Mouse (Mus musculus) heart, postnatal 14 days (tissue): ENCODE measurements around the gene AU040320. TPM values are rescaled to one million over a fixed set of nuclear protein-coding genes. Genes with fewer than 3 reads are reported as not detected.

Source experiments
- DNase-seq, 2 experiments: peaks; one replicate each; pipeline ENCODE4 v3.0.0; 2021 to 2022
- intact Hi-C: fragments of 180-260 bp; cut with DNase I; formaldehyde crosslinking; loops from one replicate; pipeline ENCODE4 v1.15.1; 2025
- long read RNA-seq, 2 experiments: library from polyadenylated mRNA; stranded (forward); transcript quantifications; one replicate each; pipeline ENCODE4 v2.0.0; 2021
- total RNA-seq, 2 experiments: library from RNA; stranded (reverse); gene quantifications; 2 replicates each; pipeline ENCODE4 v1.2.3; 2021

AU040320 gene
- total RNA-seq: 10 to 100 TPM; 29.9 to 30.3 TPM
- long read RNA-seq, experiment 1, full-length matches to known transcripts: 28 of 42 reads
- long read RNA-seq, experiment 1, partial matches to known transcripts: 5 of 42 reads
- long read RNA-seq, experiment 1, other reads (novel, unspliced or antisense): 9 of 42 reads
- long read RNA-seq, experiment 2, full-length matches to known transcripts: 21 of 33 reads
- long read RNA-seq, experiment 2, partial matches to known transcripts: 2 of 33 reads
- long read RNA-seq, experiment 2, other reads (novel, unspliced or antisense): 10 of 33 reads

GRCm38 (mm10) chr4:126753268-126754230, at the start of gene AU040320, which contains the start of gene Ncdn:
TSS of gene AU040320 (plus strand) at chr4:126753544.
TSS of gene Ncdn (minus strand) at chr4:126753438.
- DNase-seq: peak; percentile 95
- intact Hi-C loops: loop anchor here (2.0 kb wide), 1 partner anchor 87 kb away; no protein-coding TSS in a partner anchor

GRCm38 (mm10) chr4:126706630-126707438, 46.5 kb upstream of the AU040320 start:
- no peak for DNase-seq
- intact Hi-C loops: no loop called here

- DNase-seq: no peak
- intact Hi-C loops: no loop called here
These were observed 45.9 kb upstream of the AU040320 start for GRCm38 (mm10) chr4:126707439-126707826.

GRCm38 (mm10) chr4:126732111-126732510, 21.2 kb upstream of the AU040320 start:
- intact Hi-C loops: no loop called here
- no peak for DNase-seq

GRCm38 (mm10) chr4:126732531-126733380, 20.6 kb upstream of the AU040320 start:
- DNase-seq: no peak
- intact Hi-C loops: no loop called here

- DNase-seq: no peak
- intact Hi-C loops: no loop called here
These were observed 19.2 kb upstream of the AU040320 start for GRCm38 (mm10) chr4:126734001-126734603.

GRCm38 (mm10) chr4:126734700-126735381, 18.5 kb upstream of the AU040320 start:
- DNase-seq: no peak

GRCm38 (mm10) chr4:126735382-126736000, 17.9 kb upstream of the AU040320 start:
- intact Hi-C loops: no loop called here
- no peak for DNase-seq

More at GRCm38 (mm10) chr4:126734700-126735381, 18.5 kb upstream of the AU040320 start:
- intact Hi-C loops: no loop called here

- DNase-seq: peak; percentile 41 to 47
- intact Hi-C loops: no loop called here
These were observed 17.3 kb upstream of the AU040320 start, which contains the start of gene Tfap2e for GRCm38 (mm10) chr4:126736001-126736414. TSS of gene Tfap2e (minus strand) at chr4:126736240.

GRCm38 (mm10) chr4:126739966-126740676, 13.2 kb upstream of the AU040320 start:
- intact Hi-C loops: loop anchor here (2.0 to 5.0 kb wide), 3 partner anchors 63 to 185 kb away; partner anchors contain the start of gene Psmb2
- no peak for DNase-seq

GRCm38 (mm10) chr4:126741448-126741847, 11.9 kb upstream of the AU040320 start:
- intact Hi-C loops: loop anchor here (1.0 to 5.0 kb wide), 4 partner anchors 64 to 187 kb away; partner anchors contain the start of gene Psmb2
- peak; percentile 79 to 85 for DNase-seq

- no peak for DNase-seq
These were observed 10.4 kb upstream of the AU040320 start for GRCm38 (mm10) chr4:126742976-126743375.

GRCm38 (mm10) chr4:126743713-126744112, 9.6 kb upstream of the AU040320 start:
- no peak for DNase-seq
- intact Hi-C loops: loop anchor here (5.0 kb wide), 2 partner anchors 66 to 111 kb away; partner anchors contain the start of gene Psmb2

More at GRCm38 (mm10) chr4:126742976-126743375, 10.4 kb upstream of the AU040320 start:
- intact Hi-C loops: loop anchor here (5.0 kb wide), 2 partner anchors 66 to 111 kb away; partner anchors contain the start of gene Psmb2

GRCm38 (mm10) chr4:126744831-126745230, 8.5 kb upstream of the AU040320 start:
- intact Hi-C loops: loop anchor here (5.0 kb wide), 2 partner anchors 68 to 113 kb away; partner anchors contain the start of gene Psmb2
- no peak for DNase-seq

GRCm38 (mm10) chr4:126745506-126746193, 7.7 kb upstream of the AU040320 start:
- DNase-seq: peak; percentile 55 to 74
- intact Hi-C loops: loop anchor here (1.0 kb wide), 1 partner anchor 94 kb away; no protein-coding TSS in a partner anchor
